Mouse (Mus musculus): ENCODE measurements at regions not wholly inside any gene's neighbourhood (a gene's known extent, or its start where the extent isn't known, plus 50 kb on each side); places are given as distances from the start of the nearest gene placed in this dataset.
"Not testable (repeated sequence)": the region's sequence is repeated elsewhere in the genome, so short reads cannot be mapped to it uniquely, and the experiment has no call there.

GRCm38 (mm10) chr13:107830281-107830680, 214.0 kb upstream of the Smim15 start:
- DNase-seq: no peak

DNA sequence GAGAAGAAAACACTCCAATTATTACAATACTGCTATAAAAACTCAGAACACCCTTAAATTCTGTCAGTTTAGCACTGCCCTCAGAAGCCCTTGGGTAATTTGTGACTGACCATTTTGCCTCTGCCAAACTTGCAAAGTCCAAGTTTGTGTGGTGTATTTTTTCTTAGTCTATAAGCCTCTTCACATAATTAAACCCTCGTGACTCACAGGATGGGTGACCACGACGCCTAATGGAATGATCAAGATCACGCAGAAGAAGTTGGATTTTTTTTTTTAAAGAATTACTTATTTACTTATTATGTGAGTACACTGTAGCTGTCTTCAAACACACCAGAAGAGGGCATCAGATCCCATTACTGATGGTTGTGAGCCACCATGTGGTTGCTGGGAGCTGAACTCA, 214.4 kb upstream of the Smim15 start:
- DNase-seq: no peak

DNA sequence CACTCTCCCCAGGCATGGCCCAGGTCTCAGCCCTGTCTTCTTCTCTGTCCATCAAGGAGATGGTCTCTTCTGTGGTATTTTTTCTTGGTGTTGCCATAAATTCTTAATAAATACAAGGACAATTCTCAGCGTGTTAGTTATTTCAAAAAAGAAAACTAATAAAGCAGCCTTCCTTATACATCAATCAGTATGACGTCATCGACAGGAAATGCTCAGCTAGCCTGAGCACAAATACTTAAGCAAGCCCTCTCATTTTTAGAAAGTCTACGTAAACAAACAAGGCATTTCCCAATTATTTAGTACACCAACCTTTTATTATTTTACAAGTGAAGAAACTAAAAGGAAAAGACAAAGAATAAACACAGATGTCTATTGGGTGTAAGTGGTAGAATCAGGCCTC, 218.6 kb upstream of the Smim15 start:
- DNase-seq: no peak

GRCm38 (mm10) chr13:107823342-107823741, 220.9 kb upstream of the Smim15 start:
- no peak for DNase-seq

GRCm38 (mm10) chr13:107822198-107822597, 222.0 kb upstream of the Smim15 start:
- DNase-seq: no peak

GRCm38 (mm10) chr13:107813562-107814161, 230.6 kb upstream of the Smim15 start:
- no peak for DNase-seq

GRCm38 (mm10) chr13:107812014-107812413, 232.2 kb upstream of the Smim15 start:
- no peak for DNase-seq

- no peak for DNase-seq
These were observed 233.4 kb upstream of the Smim15 start for GRCm38 (mm10) chr13:107810802-107811192.

GRCm38 (mm10) chr13:107810060-107810801, 234.0 kb upstream of the Smim15 start:
- DNase-seq: no peak

DNA sequence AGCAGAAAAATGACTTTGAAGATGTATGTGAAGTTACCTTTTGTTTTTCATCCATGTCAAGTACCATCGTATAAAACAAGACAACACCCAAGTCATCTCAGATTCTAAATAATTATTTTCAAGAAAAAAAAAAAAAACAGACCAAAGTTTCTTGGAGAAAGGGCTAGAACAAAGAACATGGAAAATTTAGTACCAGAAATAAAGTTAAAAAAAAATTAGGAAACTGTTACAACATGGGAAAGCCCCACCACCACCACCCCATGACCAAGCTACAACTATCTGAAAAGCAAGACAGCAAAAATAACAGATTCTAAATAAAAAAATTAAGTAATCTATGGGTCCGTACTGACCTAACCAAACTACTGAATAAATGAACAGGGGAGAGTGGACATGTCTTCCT, 235.3 kb upstream of the Smim15 start:
- DNase-seq: no peak

DNA sequence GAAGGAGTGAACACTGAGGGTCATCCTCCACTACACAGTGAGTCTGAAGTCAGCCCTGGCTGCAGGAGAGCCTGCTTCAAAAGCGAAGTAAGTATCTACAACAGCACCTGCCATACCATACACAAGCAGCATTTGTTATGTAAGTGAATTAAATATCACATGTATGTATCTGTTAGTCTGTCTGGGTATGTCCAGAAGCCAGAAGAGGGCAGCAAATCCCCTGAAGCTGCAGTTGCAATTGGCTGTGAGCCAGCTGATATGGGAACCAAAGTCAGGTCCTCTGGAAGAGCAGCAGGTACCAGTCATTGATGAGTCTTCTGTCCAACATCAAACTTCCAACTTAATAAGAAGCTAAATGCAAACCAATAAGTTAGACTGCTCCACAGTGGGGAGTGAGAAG, 239.8 kb upstream of the Smim15 start:
- no peak for DNase-seq

- no peak for DNase-seq
These were observed 244.9 kb upstream of the Smim15 start for GRCm38 (mm10) chr13:107799199-107799945.

DNA sequence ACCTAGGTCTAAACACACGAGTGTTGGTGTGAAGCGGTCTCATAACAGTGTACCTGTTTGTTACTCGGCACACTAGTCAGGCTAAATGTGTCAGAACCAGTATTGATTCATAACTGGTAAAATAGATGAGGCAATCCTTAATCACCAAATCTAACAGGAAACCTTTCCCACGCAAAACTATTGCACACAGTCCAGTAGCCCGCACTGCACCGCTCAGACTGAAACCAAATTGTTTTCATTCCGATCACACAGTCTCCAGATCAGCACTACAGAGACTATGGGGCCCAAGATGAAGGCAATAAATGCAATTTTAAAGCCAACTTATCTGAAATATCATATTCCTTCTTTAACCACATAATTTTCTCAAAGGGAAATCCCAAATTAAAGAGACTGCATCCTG, 246.1 kb upstream of the Smim15 start:
- no peak for DNase-seq

- no peak for DNase-seq
These were observed 248.7 kb upstream of the Smim15 start for GRCm38 (mm10) chr13:107795516-107795915.

- no peak for DNase-seq
These were observed 252.5 kb upstream of the Smim15 start for GRCm38 (mm10) chr13:107791770-107792169.

DNA sequence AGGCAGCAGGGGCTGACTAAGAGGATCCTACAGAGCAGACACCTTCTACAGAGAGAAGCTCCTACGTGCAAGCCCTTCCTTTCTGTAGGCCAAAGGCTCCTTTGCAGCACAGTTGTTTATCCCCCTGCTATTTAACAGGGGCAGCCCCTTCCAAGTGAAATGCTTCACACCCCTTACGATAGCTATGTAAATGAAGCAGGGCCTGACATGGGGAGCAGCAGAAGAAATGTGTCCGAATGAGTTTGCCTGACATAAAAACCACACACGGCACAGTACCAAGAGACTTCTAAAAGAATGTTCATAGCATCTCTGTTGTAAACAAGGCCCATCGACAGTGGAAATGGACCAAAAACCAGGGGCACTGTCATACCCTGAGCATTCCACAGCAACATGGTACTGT, 259.3 kb upstream of the Smim15 start:
- no peak for DNase-seq

DNA sequence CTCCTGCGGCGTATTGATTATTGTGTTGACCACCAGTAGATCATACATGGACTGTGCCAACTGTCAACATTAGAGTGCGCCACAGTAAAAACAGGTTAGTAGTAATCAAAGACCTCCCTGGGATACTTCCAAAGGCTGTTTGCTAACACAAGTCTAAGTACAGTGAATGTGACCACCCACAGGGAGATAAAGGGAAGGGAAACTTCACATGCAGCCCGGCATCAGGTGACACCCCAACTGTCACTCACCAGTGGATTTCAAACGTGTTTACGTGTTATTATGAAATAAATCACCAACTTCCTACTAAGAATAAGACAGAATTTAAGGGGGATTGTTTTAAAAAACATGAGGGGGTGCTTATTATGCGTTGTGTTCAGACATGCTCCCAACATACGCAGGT, 262.5 kb upstream of the Smim15 start:
- no peak for DNase-seq

DNA sequence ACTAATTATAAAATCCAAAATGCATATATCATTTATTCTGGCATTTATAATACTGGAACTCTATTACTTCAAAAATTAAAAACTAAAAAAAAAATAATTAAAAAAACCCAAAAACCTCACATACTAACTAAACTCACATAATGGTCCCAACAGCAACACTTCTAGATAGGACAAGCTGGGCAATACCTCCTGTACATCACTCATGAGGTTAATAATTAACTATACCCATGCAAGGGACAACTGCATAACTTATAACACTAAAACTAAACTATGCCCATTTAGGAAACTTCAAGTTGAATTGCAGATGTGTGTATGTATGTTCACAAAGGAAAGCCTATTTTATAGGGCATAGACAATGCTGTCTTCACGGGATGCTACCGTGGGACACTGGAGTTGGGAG, 263.0 kb upstream of the Smim15 start:
- no peak for DNase-seq

DNA sequence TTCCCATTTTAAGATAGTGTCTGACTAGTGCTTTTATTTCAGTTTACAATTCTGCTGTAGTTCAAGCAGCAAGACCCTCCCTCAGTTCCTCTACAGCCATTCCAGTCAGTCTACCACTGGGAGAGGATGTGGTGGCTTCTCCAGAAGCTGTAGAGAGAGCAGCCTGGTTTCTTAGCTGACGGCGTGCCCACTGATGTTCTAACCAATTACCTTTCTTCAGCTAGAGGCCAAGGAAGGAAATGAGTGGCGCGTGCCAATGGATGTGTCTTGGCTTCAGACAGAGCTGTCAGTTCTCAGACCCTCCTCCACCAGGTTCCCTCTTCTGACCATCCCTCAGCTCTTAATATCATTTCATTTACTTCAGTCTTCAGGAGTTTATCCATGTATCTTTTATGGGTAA, 264.7 kb upstream of the Smim15 start:
- DNase-seq: no peak

DNA sequence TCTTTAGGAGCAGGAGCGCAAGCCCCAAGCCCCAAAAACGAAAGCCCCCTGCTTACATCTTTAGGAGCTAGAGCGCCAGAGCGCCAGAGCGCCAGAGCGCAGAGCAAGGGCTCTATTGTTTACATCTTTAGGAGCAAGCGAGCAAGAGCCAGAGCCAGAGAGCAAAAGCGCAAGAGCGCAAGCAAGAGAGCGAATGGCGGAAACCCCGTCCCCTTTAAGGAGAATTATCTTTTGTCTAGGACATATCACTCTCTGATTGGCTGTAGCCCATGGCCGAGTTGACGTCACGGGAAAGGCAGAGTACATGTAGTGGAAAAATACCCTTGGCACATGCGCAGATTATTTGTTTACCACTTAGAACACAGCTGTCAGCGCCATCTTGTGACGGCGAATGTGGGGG, 269.7 kb upstream of the Smim15 start:
- not testable (repeated sequence) for DNase-seq

DNA sequence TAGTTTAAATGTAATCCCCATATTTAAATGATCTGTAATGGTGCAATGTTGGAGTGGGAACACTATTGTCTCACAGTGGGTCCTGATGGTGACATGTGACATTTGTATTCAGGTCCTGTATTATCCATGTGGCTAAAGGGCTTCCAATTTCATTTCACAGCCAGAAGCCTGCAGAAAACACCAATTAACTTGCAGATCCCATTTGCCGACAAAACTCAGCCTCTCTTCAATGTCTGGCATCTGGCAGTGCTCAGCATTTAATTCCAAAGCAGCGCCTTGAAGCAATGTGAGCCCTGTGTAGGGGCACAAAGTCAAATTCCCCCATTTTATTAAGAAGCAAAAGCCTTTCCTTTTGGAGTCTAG, 277.0 kb upstream of the Smim15 start:
- DNase-seq: no peak

GRCm38 (mm10) chr13:107766397-107767261, 277.6 kb upstream of the Smim15 start:
- DNase-seq: peak; percentile 28

DNA sequence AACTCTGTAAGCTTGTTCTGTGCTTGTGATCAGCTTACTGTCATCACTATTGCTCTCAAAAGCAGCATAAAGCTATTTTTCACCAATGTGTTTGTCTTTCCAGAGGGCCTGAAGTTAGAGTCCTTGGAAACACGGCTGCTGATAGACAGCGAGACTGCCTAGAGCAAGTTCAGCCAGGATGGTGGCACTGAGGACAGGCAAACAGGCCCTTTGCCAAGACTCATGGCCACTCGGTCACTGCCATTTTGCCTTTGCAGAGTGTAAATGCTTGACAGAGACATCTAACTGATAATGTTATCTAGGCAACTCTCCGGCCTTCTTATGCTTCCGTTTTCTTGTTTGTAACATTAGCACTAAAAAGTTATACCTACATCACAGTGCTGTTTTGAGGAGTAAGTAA, 280.3 kb upstream of the Smim15 start:
- no peak for DNase-seq

Measured in right cerebral cortex, adult 18-20 months (tissue).